Mouse (Mus musculus) kidney, postnatal 36 days (tissue): ENCODE data around the gene Pgk1.
"Not testable (repeated sequence)": the region's sequence is repeated elsewhere in the genome, so short reads cannot be mapped to it uniquely, and the experiment has no call there.

Experiments used
- DNase-seq, 2 experiments: peaks; one replicate each; pipeline ENCODE4 v3.0.0; 2021 to 2022; ENCODE audit warnings: mixed read lengths in 2 of 2

Gene Pgk1

DNA sequence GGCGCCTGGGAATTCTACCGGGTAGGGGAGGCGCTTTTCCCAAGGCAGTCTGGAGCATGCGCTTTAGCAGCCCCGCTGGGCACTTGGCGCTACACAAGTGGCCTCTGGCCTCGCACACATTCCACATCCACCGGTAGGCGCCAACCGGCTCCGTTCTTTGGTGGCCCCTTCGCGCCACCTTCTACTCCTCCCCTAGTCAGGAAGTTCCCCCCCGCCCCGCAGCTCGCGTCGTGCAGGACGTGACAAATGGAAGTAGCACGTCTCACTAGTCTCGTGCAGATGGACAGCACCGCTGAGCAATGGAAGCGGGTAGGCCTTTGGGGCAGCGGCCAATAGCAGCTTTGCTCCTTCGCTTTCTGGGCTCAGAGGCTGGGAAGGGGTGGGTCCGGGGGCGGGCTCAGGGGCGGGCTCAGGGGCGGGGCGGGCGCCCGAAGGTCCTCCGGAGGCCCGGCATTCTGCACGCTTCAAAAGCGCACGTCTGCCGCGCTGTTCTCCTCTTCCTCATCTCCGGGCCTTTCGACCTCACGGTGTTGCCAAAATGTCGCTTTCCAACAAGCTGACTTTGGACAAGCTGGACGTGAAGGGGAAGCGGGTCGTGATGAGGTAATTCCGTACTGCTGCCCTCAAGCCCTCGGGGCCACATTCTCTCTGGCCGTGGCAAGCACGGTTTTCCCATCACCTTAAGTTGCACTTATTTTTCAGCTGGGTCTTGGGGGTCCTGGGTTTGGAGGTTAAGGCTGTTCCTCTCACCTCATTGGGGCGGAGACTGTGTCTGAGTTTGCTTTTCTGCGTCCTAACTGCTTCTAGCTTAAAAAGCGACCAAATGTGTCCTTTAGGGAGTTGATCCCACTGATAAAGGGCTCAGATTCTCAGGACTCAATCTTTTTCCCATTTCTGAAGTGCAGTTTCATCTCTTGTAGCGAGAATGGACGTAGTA, at the start of gene Pgk1:
TSS of gene Pgk1 (plus strand) at position 388 of the 937 bp plus-strand sequence.
- peak; percentile 94 to 95 for DNase-seq

DNA sequence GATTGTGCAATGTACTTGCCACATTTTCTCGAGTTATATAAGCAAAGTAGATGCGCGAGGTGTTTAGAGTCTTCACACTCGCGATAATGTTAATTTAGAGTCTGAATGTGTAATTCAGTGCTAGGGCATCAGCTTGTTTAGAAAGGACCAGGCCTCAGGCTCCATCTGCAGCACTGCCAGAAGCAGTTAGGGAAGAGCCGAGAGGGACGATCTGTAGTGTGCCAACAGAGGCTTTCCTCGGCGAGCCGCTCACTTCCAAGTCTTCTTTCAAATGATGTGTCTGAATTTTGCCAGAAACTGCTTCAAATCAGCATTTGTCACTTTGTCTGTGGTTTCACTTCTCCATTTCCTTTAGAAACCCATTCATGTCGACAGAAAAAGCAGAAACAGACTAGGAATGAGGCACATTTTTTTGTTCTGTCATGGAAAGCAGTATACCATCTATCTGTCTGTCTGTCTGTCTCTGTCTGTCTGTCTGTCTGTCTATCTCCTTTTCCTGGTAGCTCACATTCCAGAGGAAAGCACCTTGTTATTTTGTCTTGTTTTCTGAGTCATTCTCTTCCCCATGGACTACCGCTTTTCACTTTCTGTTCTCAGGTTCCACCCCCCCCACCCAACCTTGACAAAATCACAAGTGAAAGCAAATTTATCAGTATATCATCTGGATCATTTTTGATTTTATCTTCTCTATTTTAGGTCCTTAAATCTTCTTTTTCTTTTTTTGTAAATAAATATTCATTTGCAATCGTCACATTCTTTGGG, 47.4 kb upstream of the Pgk1 start:
- DNase-seq, result no peak

GRCm38 (mm10) chrX:106142936-106143335, 44.0 kb upstream of the Pgk1 start, which contains the start of gene Tlr13:
Tlr13 (plus strand) TSS chrX:106143204.
- no peak for DNase-seq

GRCm38 (mm10) chrX:106148185-106148584, 38.7 kb upstream of the Pgk1 start:
- DNase-seq, result no peak

- DNase-seq, result no peak
Measured at GRCm38 (mm10) chrX:106149460-106149859, 37.4 kb upstream of the Pgk1 start.

DNA sequence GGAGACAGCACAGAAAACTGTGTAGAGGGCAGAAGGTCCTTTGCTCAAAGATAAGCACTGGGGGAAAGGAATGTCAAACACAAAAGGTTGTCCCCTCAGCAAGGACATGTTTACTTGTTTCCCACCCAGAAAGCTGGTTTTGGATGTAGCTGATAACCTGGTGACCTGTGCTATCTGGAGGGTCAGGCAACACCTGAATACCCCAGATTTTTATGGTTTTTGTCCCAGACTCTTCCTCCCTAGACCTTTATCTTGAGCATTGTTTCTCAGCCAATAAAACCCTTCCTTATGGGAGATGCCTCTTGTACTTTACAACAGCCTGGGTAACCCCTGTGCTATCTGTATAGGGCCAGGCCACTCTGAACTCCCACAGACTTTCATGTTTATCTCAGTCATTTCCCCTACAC, 32.7 kb upstream of the Pgk1 start:
- no peak for DNase-seq

GRCm38 (mm10) chrX:106155892-106156291, 31.0 kb upstream of the Pgk1 start:
- no peak for DNase-seq

- no peak for DNase-seq
Measured at GRCm38 (mm10) chrX:106163995-106164394, 22.9 kb upstream of the Pgk1 start.

DNA sequence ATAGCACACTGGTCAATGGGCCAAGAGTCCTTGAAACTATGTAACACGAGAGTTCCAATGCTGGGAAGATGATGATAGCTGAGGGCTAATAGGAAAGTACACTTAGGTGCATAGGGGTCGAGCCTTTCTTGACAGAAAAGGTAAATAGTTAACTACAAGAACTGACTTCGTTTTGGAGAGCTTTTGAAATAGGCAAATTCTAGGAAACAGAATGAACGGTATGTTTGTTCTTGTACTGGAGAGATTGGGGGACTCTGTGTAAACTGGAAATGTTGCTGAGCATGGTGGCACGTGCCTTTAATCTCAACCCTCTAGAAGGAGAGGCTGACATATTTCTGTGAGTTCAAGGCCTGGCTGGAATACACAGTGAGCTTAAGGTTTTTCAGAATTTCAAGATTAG, 22.3 kb upstream of the Pgk1 start:
- DNase-seq, result no peak

GRCm38 (mm10) chrX:106165089-106165488, 21.8 kb upstream of the Pgk1 start:
- DNase-seq, result no peak

DNA sequence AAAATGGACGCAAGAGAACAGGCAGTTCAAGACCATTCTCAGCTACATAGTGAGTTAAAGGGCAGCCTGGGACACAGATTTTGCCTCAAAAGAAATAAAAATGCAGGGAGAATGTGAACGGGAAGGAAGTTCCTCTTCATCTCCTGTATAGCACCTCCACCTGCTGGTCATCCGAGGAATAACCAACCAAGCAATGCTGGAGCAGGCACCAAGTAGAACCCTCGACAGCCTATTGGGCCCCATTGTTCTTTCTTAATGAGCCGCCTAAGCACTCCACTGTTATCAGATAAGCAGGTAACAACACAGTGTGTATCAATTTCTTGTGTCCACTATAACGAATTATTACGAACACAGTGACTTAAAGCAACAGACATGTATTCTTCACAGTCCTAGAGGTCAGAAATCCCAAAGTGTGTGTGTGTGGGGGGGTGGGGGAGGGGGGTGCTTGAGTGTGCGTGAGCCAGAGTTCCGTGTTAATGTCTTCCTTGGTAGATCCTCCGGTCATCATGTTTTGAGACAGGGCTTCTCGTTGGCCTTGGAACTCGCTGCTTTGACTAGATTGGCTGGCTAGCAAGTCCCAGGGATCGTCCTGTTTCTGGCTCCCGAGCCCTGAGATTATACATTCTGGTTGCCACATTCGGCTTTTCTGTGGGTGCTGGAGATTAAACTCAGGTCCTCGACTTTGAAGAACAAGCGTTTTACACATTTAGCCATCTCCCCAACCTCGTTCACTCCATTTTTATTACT, 15.6 kb upstream of the Pgk1 start:
- peak; percentile 75 to 83 for DNase-seq

DNA sequence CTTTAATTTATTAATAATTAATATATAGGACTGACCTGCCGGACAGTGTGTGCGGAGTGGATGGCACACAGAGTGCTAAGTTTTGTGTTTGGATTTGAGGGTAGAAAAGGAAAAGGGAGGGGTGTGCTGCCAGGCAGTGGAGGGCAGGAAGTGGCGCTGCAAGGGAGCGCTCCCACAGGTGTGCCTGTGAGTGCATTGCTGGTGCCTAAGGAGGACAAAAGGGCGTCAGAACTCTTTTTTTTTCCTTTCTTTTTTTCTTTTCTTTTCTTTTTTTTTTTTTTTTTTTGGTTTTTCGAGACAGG, 15.1 kb upstream of the Pgk1 start:
- DNase-seq, result peak in 1 of 2 experiments; percentile 11

- no peak for DNase-seq
Measured at GRCm38 (mm10) chrX:106176331-106176730, 10.6 kb upstream of the Pgk1 start.

DNA sequence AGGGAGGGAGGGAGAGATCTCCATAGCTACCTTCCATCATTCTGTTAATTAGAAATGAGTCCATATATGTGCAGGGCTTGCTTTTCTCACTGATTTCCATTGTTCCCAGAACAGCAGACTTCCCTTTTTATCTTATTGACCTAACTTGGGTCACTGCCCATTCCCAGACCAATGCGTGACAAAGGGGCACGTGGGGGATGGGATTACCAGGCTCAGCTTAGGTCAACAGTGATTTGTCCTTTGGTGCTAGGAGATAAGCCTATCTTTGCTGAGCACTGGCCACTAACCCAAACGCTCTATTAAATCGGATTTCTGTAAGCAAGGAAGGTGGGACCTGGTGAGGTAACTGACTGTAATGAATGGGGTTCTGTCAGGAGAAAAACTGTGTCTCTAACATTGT, 2.6 kb upstream of the Pgk1 start:
- no peak for DNase-seq

GRCm38 (mm10) chrX:106185706-106186105, 1.2 kb upstream of the Pgk1 start:
- DNase-seq, result no peak

GRCm38 (mm10) chrX:106187737-106188136, 837 bp downstream of the Pgk1 start:
- peak; percentile 49 to 71 for DNase-seq

DNA sequence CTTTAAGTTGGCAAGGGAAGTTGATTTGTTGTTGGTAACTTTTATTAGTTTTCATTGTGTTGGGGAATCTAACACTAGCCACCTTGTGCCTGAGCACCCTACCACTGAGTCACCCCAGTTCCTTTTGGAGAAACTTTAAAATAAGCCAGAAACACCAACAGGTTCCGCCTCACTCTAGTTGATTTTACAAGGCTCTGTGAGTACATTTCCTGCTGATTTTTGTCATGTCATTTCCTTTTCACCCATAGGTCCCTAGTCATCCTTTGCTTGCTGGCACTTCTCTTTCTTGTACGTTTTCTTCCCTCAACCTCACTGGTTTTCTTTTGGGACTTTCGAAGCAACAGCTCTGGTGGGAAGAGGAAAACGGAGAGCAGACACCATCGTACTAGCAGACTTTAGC, 2.5 kb downstream of the Pgk1 start:
- no peak for DNase-seq

DNA sequence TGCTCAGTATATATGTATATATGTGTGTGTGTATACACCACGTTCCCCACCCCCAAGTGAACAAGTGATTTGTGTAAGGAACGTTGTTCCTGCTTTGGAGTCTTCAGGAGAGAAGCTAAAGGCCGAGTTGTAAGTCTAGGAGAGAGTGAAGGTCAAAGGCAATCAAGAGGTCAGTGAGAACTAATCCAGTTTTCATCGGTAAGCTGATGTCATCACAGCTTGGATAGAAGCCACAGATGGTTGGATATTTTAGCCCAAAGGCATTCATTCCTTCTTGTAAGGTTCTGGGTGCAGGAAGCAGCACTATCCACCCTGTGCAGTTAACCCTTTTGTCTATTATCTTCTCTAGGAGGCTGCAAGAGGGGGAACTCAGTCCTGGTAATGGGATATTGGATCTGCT, 3.2 kb downstream of the Pgk1 start:
- DNase-seq, result peak in 1 of 2 experiments; percentile 25

GRCm38 (mm10) chrX:106194361-106194760, 7.5 kb downstream of the Pgk1 start:
- not testable (repeated sequence) for DNase-seq

DNA sequence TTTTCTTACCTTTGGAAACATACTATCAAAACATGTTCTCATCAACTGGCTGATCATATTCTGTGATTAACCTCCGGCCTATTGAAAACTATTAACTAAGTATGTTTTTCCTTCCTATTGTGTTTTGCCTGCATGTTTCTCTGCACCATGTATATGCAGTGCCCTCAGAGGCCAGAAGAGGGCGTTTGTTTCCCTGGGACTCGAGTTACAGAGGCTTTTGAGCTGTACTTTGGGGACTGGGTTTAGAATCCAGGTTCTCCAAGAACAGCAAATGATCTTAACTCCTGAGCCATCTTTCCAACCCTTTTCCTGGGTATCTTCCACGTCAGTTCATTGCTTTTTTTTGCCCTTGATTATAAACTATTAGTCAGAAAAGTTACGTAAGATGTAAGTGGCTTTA, 10.4 kb downstream of the Pgk1 start:
- DNase-seq, result peak in 1 of 2 experiments; percentile 25

DNA sequence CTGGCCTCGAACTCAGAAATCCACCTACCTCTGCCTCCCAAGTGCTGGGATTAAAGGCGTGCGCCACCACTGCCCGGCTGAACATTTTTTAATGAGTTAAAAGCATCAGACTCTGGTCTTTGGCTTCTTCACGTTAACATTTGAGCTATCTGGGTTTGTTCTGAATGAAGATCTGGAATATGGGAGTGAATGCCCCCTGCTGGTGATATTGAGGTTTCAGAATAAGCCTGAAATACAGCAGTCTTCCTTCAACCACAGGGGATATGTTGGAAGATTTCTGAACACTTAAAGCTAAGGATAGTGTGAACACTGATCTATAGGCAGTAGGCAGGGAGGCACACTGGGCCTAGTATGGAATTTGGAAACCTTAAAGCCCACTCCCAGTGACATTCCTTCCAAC, 12.0 kb downstream of the Pgk1 start:
- DNase-seq, result no peak

GRCm38 (mm10) chrX:106209100-106209499, 22.2 kb downstream of the Pgk1 start:
- DNase-seq, result no peak
